Mouse (Mus musculus) layer of hippocampus, postnatal 25 days (tissue): Measurements from ENCODE around the gene Grm4. TPM values are rescaled to one million over a fixed set of nuclear protein-coding genes. Genes with fewer than 3 reads are reported as not detected.

Experiments used
- DNase-seq, 2 experiments: peaks; one replicate each; pipeline ENCODE4 v3.0.0; 2022; ENCODE audit warnings: mixed read lengths in 2 of 2, low spot score in 1 of 2; ENCODE audit errors: extremely low spot score in 1 of 2
- total RNA-seq, 2 experiments: library from RNA; stranded (reverse); gene quantifications; 2 replicates each; pipeline ENCODE4 v1.2.3; 2021

Grm4 gene
- total RNA-seq, 2 experiments from 2014 or later, result 10.3 to 12.2 TPM

DNA sequence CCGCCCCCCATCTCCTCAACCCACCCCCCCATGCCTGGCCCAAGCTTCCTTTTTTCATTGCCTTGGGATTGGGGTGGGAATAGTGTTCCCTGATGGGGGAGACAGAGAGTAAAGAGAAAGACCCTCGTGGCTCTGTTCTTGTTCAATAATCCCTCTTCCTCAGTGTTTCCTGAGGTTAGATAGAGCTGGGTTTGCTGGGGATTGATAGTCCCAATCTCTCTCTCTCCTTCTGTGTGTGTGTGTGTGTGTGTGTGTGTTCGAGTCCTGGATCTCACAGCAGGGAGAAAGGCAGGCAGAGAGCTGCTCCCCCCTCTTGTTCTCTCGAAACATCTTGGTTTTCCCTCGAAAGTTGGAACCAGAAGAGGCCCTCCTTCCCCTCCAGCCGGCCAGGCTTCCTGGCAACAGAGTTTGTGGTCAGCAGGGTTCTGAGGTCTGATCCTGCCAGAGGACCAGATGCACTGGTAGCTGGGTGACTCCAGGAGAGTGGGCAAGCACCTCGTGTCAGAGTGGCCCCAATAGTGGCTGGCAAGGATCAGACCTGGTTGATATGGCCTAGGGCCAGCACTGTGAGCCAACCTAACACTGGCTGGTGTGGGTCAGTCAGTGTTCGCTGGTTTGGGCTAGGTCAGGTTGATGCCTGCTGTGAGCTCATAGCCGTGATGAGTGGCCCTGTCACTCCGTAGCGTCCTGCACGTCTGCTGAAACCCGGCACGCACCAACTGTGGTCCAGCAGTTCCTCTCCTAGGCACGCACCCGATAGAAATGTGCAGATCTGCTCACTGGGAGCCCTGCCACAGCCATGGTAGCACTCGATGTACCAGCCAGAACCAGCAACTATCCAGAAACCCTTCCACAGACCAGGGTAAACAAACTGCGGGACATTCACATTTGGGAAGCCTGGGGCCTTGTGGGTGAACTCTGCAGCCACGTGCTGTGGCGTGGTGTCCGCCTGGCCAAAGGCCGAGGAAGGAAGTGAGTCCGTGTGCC lies 31.3 kb upstream of the Grm4 start:
- no peak for DNase-seq

- no peak for DNase-seq
These were observed 30.3 kb upstream of the Grm4 start for GRCm38 (mm10) chr17:27551393-27551940.

DNA sequence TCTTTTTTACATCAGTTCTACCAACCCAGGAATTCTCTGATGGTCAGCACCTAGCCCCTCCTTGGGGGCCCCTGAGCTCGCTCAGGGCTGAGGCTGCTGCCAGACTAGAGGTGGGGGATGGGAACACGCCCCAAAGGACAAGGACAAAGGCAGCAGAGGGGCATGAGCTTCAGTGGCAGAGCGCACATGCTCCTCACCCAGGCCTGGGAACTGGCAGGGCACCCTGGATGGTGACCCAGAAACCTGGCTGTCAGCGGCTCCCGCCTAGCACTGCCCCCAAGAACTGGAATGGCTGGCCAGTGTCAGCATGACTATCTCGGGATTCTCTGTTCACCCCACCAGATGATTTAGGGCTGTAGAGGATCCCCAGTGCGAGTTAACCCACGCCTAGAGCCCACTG lies 28.0 kb upstream of the Grm4 start:
- DNase-seq, result no peak

GRCm38 (mm10) chr17:27547253-27547868 lies 26.2 kb upstream of the Grm4 start:
- DNase-seq, result no peak

- no peak for DNase-seq
These were observed 25.4 kb upstream of the Grm4 start for GRCm38 (mm10) chr17:27546574-27547085.

- DNase-seq, result no peak
These were observed 24.8 kb upstream of the Grm4 start for GRCm38 (mm10) chr17:27545991-27546390.

DNA sequence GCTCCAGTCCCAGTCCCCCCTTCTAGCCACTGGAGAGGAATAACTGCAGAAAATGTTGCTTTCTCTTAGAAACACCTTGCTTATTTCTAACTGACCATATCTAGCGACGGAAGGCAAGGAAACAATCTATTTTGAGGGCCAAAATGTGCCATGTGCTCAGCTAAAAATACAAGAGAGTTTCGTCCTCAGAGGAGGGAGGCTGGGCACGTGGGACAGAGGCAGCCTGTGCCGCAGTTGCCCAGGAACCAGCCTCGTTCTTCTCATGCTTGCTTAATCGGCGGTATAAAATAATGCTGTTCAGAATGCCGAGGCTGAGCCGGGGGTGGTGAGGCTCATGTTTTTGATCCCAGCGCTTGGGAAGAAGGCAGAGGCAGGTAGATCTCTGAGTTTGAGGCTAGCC lies 23.3 kb upstream of the Grm4 start:
- no peak for DNase-seq

DNA sequence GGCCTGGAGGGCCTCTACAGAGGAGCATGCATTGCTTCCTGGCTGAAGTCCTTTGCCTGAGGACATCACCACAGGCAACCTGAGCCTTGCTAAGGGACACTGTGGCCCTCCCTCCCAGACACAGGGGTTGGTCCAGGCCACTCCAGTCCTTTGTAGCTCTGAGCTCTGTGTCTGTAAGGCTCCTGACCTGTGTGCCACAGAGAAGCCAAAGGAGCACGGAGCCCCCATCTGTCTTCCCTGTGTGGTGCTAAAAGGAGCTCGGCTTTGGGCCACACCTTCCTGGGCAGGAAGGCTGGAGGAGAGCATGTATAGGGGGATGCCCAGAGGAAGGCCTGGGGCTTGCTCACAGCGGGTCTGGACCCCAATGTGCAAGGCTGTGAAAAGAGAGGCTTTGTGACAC lies 20.8 kb upstream of the Grm4 start:
- DNase-seq, result no peak

DNA sequence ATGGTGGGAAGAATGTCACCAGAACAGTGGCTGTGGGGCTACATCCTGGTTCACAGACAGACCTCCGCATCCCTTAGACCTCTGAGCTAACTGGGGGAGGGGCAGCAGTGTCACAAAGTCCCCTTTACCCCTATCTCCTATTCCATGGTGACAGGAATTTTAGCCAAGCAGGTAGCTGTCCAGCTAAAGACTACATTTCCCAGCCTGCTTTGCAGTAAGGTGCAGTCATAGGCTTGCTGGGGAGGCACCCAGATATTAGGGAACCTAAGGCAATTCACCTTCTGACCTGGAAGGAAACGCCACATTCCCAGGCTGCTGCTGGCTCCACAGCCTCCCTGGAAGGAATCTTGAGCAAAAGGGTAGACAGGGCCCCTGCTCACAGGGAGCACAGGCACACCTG lies 20.1 kb upstream of the Grm4 start:
- DNase-seq, result no peak

DNA sequence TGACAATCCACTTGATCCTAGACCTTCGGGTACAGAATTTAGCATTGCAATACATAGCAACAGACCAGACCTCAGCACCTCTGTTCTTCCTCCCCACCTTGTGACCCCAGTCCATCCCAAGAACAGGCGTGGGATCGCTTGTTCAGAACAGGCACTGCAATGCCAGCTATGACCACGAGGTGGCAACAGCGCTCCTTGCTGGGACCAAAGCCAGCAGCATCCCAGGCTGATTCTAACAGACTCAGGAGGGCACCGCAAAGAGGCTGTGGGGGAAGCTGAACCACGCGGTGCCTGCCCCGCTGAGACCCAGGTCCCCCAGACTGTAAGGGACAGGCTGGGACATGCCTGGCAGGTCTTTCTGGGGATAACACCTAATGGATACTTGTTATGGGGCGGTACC lies 13.5 kb upstream of the Grm4 start:
- peak; percentile 94 to 98 for DNase-seq

GRCm38 (mm10) chr17:27533354-27533753 lies 12.2 kb upstream of the Grm4 start:
- no peak for DNase-seq

DNA sequence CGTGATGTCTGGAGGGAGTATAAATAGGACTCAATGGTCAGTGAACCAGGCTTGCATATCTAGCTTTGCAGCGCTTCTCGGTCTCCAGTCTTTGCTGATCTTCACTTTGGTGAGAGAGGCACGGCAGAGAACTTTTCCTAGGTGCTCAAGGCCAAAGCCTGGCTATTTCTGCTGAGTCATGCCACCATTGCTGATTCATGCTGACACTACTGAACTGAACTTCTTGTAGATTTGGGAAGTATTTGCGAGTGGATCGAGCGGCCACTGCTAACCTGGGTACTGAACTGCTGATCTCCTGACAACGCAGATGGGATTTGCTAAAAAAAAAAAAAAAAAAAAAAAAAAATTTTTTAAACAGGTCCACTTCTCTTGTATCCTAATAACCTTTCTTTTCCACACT lies 10.9 kb upstream of the Grm4 start:
- no peak for DNase-seq

GRCm38 (mm10) chr17:27528767-27529166 lies 7.6 kb upstream of the Grm4 start:
- DNase-seq, result no peak

DNA sequence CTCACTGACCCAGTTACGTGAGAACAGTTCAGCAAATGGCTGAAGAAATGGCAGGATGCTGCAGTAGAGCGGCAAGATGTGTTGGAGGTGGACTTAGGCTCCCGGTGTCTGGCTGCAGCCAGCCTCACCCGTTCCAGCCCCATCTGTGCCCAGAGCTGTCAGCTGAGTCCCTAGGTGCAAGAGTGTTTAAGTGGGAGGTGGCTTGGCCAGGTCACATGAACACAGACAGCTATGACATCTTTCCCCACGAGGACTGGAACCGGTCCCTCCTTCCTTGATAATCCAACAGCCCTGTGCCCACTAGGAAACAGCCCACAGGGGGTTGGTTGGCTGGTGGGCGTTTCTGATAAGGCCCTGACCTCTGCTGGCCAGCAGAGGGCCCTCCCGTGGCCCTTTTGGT lies 6.8 kb upstream of the Grm4 start:
- DNase-seq, result no peak

GRCm38 (mm10) chr17:27527188-27527587 lies 6.0 kb upstream of the Grm4 start:
- DNase-seq, result no peak

GRCm38 (mm10) chr17:27523121-27523520 lies 1.9 kb upstream of the Grm4 start:
- DNase-seq, result no peak

- DNase-seq, result peak; percentile 66 to 76
These were observed 646 bp downstream of the Grm4 start for GRCm38 (mm10) chr17:27520557-27520956.

GRCm38 (mm10) chr17:27518700-27519595 lies 2.3 kb downstream of the Grm4 start:
- no peak for DNase-seq

DNA sequence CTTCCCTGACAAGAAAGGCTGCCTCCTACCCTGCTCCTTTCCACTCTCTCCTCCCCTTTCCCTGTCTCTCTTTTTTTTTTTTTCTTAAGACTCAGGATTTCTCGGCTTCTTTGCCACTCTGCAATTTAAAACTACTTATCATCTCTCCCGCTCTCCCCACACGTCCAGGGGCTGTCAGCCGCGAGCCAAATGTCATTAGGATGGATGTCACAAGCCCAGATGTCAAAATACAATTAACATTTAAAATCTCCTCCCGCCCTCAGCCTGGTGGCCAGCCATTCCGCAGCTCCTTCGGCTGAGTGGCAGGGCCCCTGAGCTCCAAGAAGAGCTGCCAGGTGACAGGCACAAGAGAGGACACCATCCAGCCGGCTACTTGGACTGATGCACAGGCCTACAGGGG lies 2.9 kb downstream of the Grm4 start:
- no peak for DNase-seq
